Mouse (Mus musculus): ENCODE data around the gene Nudt9. TPM values are rescaled to one million over a fixed set of nuclear protein-coding genes. Genes with fewer than 3 reads are reported as not detected.
"Not testable (repeated sequence)": the region's sequence is repeated elsewhere in the genome, so short reads cannot be mapped to it uniquely, and the experiment has no call there.

The Nudt9 gene
- polyA plus RNA-seq, 1 experiment, result 77.8 TPM

DNA sequence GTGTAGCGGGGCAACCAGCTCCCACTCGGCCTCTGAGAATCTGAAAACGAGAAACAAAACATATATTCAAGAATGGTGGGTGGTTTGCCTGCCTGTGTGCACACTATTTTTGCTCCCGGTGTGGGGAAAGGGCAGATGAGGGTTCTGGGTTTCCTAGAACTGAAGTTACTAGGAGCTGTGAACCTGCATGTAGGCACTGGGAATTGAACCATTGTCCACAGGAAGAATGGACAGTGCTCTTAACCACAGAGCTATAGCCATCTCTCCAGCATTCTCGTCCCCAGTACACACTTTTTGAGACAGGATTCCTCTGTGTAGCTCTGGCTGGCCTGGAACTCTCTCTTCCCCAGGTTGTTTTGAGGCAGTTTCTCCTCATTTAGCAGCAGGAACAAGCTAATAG, 23.5 kb upstream of the Nudt9 start:
- Histone ChIP-seq H3K27me3 (ENCODE audit: control insufficient read depth, insufficient read depth, insufficient read length) (no peaks in the 10 kb centered on the region), H3K4me3 (peak overlapping the region; percentile 48), H3K4me2 (ENCODE audit: low read depth) (peak overlapping the region; percentile 97), H3K79me2 (ENCODE audit: control insufficient read depth, insufficient read depth) (no peaks in the 10 kb centered on the region), H3K36me3 (ENCODE audit: control insufficient read depth, insufficient read depth) (no peaks in the 10 kb centered on the region), H3ac (ENCODE audit: control insufficient read depth, insufficient read length) (no peak overlapping the region)
- TF ChIP-seq POLR2A (IDR thresholded peaks at IDR 0.05; ENCODE audit: insufficient read length, low read depth) (no peak), TCF12 (IDR thresholded peaks at IDR 0.05; ENCODE audit: insufficient read depth, poor library complexity, severe bottlenecking) (no peak), MYOD1 (IDR thresholded peaks at IDR 0.05; ENCODE audit: control insufficient read depth in 1 of 3, insufficient read length in 2 of 3, low read depth in 2 of 3) (no peak), MYOG (IDR thresholded peaks at IDR 0.05; ENCODE audit: control insufficient read depth in 1 of 3, insufficient read depth in 1 of 3, insufficient read length in 2 of 3, low read depth in 2 of 3) (no peak), POLR2AphosphoS2 (IDR thresholded peaks at IDR 0.05; ENCODE audit: insufficient read length, low read depth) (no peak), TCF3 (IDR thresholded peaks at IDR 0.05; ENCODE audit: insufficient read length, low read depth) (no peak), MAX (IDR thresholded peaks at IDR 0.05; ENCODE audit: low read depth) (no peak)

GRCm38 (mm10) chr5:104023289-104024020, 22.7 kb upstream of the Nudt9 start:
- Histone ChIP-seq H3ac (ENCODE audit: control insufficient read depth, insufficient read length) (no peak overlapping the region), H3K27me3 (ENCODE audit: control insufficient read depth, insufficient read depth, insufficient read length) (no peaks in the 10 kb centered on the region), H3K4me2 (ENCODE audit: low read depth) (no peak overlapping the region), H3K4me3 (no peak overlapping the region), H3K36me3 (ENCODE audit: control insufficient read depth, insufficient read depth) (no peaks in the 10 kb centered on the region), H3K79me2 (ENCODE audit: control insufficient read depth, insufficient read depth) (no peaks in the 10 kb centered on the region)
- TF ChIP-seq TCF3 (IDR thresholded peaks at IDR 0.05; ENCODE audit: insufficient read length, low read depth), result no peak
- no peak for TF ChIP-seq MAX (IDR thresholded peaks at IDR 0.05; ENCODE audit: low read depth)
- no peak for TF ChIP-seq POLR2A (IDR thresholded peaks at IDR 0.05; ENCODE audit: insufficient read length, low read depth)
- TF ChIP-seq MYOG (IDR thresholded peaks at IDR 0.05; ENCODE audit: control insufficient read depth in 1 of 3, insufficient read depth in 1 of 3, insufficient read length in 2 of 3, low read depth in 2 of 3), result no peak
- TF ChIP-seq CEBPB (IDR thresholded peaks at IDR 0.05; ENCODE audit: insufficient read depth, poor library complexity, severe bottlenecking), result no peak
- TF ChIP-seq REST (IDR thresholded peaks at IDR 0.05; ENCODE audit: insufficient read depth, insufficient read length), result no peak
- no peak for TF ChIP-seq SRF (IDR thresholded peaks at IDR 0.05; ENCODE audit: control insufficient read depth, insufficient read length, low read depth)
- no peak for TF ChIP-seq TCF12 (IDR thresholded peaks at IDR 0.05; ENCODE audit: insufficient read depth, poor library complexity, severe bottlenecking)
- no peak for TF ChIP-seq E2F4 (IDR thresholded peaks at IDR 0.05; ENCODE audit: insufficient read depth)
- no peak for TF ChIP-seq USF1 (IDR thresholded peaks at IDR 0.05; ENCODE audit: low read depth)
- no peak for TF ChIP-seq POLR2AphosphoS2 (IDR thresholded peaks at IDR 0.05; ENCODE audit: insufficient read length, low read depth)
- no peak for TF ChIP-seq MYOD1 (IDR thresholded peaks at IDR 0.05; ENCODE audit: control insufficient read depth in 1 of 3, insufficient read length in 2 of 3, low read depth in 2 of 3)

- H3K4me3 ChIP-seq; H3ac ChIP-seq (ENCODE audit: control insufficient read depth, insufficient read length); H3K4me2 ChIP-seq (ENCODE audit: low read depth); H3K27me3 ChIP-seq (ENCODE audit: control insufficient read depth, insufficient read depth, insufficient read length); H3K79me2 ChIP-seq (ENCODE audit: control insufficient read depth, insufficient read depth); H3K36me3 ChIP-seq (ENCODE audit: control insufficient read depth, insufficient read depth): not testable (repeated sequence)
These were observed 21.9 kb upstream of the Nudt9 start for GRCm38 (mm10) chr5:104024193-104024592.

DNA sequence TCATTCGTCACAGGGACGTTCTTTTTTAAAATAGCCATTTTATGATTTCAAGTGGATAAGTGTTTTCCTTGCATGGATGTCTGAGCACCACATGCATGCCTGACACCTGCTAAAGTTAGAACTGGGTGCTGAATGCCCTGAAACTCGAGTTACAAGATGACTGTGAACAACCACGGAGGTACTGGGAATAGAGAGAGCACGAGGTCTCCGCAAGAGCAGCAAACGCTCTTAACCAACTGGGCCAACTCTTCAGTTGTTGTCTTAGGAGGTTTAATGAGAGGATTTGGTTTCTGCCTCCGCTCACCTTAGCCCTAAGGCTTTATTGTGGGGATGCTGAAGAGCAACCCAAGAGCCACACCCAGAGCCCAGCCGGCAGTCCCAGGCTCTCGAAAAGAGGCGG, 21.3 kb upstream of the Nudt9 start:
- Histone ChIP-seq H3K4me2 (ENCODE audit: low read depth) (no peak overlapping the region), H3K79me2 (ENCODE audit: control insufficient read depth, insufficient read depth) (no peaks in the 10 kb centered on the region), H3K27me3 (ENCODE audit: control insufficient read depth, insufficient read depth, insufficient read length) (no peaks in the 10 kb centered on the region), H3K4me3 (no peak overlapping the region), H3K36me3 (ENCODE audit: control insufficient read depth, insufficient read depth) (no peaks in the 10 kb centered on the region), H3ac (ENCODE audit: control insufficient read depth, insufficient read length) (no peak overlapping the region)
- no peak for TF ChIP-seq TCF3 (IDR thresholded peaks at IDR 0.05; ENCODE audit: insufficient read length, low read depth)
- no peak for TF ChIP-seq POLR2A (IDR thresholded peaks at IDR 0.05; ENCODE audit: insufficient read length, low read depth)
- TF ChIP-seq SRF (IDR thresholded peaks at IDR 0.05; ENCODE audit: control insufficient read depth, insufficient read length, low read depth), result no peak
- no peak for TF ChIP-seq USF1 (IDR thresholded peaks at IDR 0.05; ENCODE audit: low read depth)
- no peak for TF ChIP-seq MYOG (IDR thresholded peaks at IDR 0.05; ENCODE audit: control insufficient read depth in 1 of 3, insufficient read depth in 1 of 3, insufficient read length in 2 of 3, low read depth in 2 of 3)
- TF ChIP-seq TCF12 (IDR thresholded peaks at IDR 0.05; ENCODE audit: insufficient read depth, poor library complexity, severe bottlenecking), result no peak
- no peak for TF ChIP-seq CEBPB (IDR thresholded peaks at IDR 0.05; ENCODE audit: insufficient read depth, poor library complexity, severe bottlenecking)
- no peak for TF ChIP-seq E2F4 (IDR thresholded peaks at IDR 0.05; ENCODE audit: insufficient read depth)
- TF ChIP-seq REST (IDR thresholded peaks at IDR 0.05; ENCODE audit: insufficient read depth, insufficient read length), result no peak
- TF ChIP-seq MYOD1 (IDR thresholded peaks at IDR 0.05; ENCODE audit: control insufficient read depth in 1 of 3, insufficient read length in 2 of 3, low read depth in 2 of 3), result no peak
- TF ChIP-seq POLR2AphosphoS2 (IDR thresholded peaks at IDR 0.05; ENCODE audit: insufficient read length, low read depth), result no peak
- no peak for TF ChIP-seq MAX (IDR thresholded peaks at IDR 0.05; ENCODE audit: low read depth)

DNA sequence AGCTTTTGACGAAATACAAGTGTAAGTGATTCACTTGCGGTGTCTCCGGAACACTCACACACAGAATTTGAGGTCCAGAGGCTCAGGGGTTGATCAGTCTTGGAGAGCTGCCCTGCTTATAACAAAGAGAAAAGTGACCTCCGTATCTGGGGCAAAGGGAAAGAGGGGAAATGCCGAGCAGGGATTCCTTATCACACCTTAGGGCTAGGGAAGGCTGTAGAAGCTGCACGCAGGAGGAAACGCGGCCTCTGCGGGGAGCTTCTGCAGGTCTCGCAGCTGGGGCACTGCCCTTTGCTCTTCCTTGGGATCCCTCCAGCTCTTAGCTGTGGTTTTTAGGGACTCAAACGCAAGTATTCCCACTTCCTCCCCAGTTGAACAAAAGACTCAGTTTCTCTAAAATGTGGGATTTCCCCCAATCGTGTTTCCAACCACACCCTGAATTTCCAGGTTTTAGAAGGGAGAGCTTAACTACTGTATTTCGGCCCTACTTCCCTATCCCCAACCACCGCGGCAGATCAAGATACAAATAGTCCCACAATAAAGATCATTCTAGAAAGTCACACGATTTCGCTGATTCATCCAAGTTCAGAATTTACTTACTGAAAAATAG, 20.8 kb upstream of the Nudt9 start:
- TF ChIP-seq SRF (IDR thresholded peaks at IDR 0.05; ENCODE audit: control insufficient read depth, insufficient read length, low read depth), result no peak
- TF ChIP-seq REST (IDR thresholded peaks at IDR 0.05; ENCODE audit: insufficient read depth, insufficient read length), result no peak
- TF ChIP-seq POLR2A (IDR thresholded peaks at IDR 0.05; ENCODE audit: insufficient read length, low read depth), result no peak
- TF ChIP-seq POLR2AphosphoS2 (IDR thresholded peaks at IDR 0.05; ENCODE audit: insufficient read length, low read depth), result no peak
- TF ChIP-seq USF1 (IDR thresholded peaks at IDR 0.05; ENCODE audit: low read depth), result no peak
- Histone ChIP-seq H3K4me3 (no peak overlapping the region), H3ac (ENCODE audit: control insufficient read depth, insufficient read length) (no peak overlapping the region), H3K36me3 (ENCODE audit: control insufficient read depth, insufficient read depth) (no peaks in the 10 kb centered on the region), H3K27me3 (ENCODE audit: control insufficient read depth, insufficient read depth, insufficient read length) (no peaks in the 10 kb centered on the region), H3K4me2 (ENCODE audit: low read depth) (no peak overlapping the region), H3K79me2 (ENCODE audit: control insufficient read depth, insufficient read depth) (no peaks in the 10 kb centered on the region)

All from myocyte (in vitro differentiated cells).